Mouse (Mus musculus) CH12.LX (cell line): ENCODE results near the gene Marcksl1. TPM values are rescaled to one million over a fixed set of nuclear protein-coding genes. Genes with fewer than 3 reads are reported as not detected.

Experiments used
- DNase-seq: peaks from one replicate; pipeline ENCODE4 v3.0.0-alpha.2; 2013; ENCODE audit errors: extremely low read depth
- H3K27ac ChIP-seq: 2 replicates; pipeline ENCODE4 v1.5.1; 2012; ENCODE audit warnings: low read depth, mild to moderate bottlenecking, control low read depth, moderate library complexity; ENCODE audit not compliant: insufficient read depth
- H3K27me3 ChIP-seq: replicated peaks from 2 replicates; pipeline ENCODE3; 2012; ENCODE audit warnings: inconsistent platforms
- H3K36me3 ChIP-seq, 2 experiments: replicated peaks in 1 of 2; 2 replicates each; pipeline versions ENCODE3 to v1.6.1; 2012; ENCODE audit warnings: inconsistent platforms in 1 of 2, low read length in 1 of 2, mild to moderate bottlenecking in 1 of 2, mixed read lengths in 1 of 2, moderate library complexity in 1 of 2; ENCODE audit not compliant: control insufficient read depth in 1 of 2, insufficient read depth in 1 of 2
- H3K4me1 ChIP-seq, 2 experiments: 2 replicates each; pipeline ENCODE4 v1.6.1; 2012; ENCODE audit warnings: inconsistent platforms in 1 of 2, moderate library complexity in 1 of 2; ENCODE audit not compliant: insufficient read depth in 2 of 2, control insufficient read depth in 1 of 2
- H3K4me2 ChIP-seq: 2 replicates; pipeline ENCODE4 v1.6.1; 2012; ENCODE audit warnings: low read depth, mild to moderate bottlenecking, control low read depth; ENCODE audit not compliant: poor library complexity, insufficient read depth, severe bottlenecking
- H3K4me3 ChIP-seq, 3 experiments: fragments of 150-350 bp in 1 of 3; sonication (generic) in 1 of 3; replicated peaks in 1 of 3; 2 replicates each; pipeline versions ENCODE3 to v1.5.1; 2011 to 2012; ENCODE audit warnings: low read depth in 2 of 3, low read length in 2 of 3, mild to moderate bottlenecking in 2 of 3, moderate library complexity in 2 of 3, control low read depth in 1 of 3, improper control_type of control experiment in 1 of 3, inconsistent platforms in 1 of 3, mixed read lengths in 1 of 3; ENCODE audit not compliant: poor library complexity in 1 of 3
- H3K79me2 ChIP-seq: replicated peaks from 2 replicates; pipeline ENCODE4 v1.6.1; 2012; ENCODE audit warnings: mild to moderate bottlenecking, moderate library complexity; ENCODE audit not compliant: control insufficient read depth, poor library complexity, insufficient read depth, severe bottlenecking; ENCODE audit errors: extremely low read depth
- H3K9ac ChIP-seq: 2 replicates; pipeline ENCODE4 v1.6.1; 2012; ENCODE audit warnings: low read depth, mild to moderate bottlenecking, control low read depth, moderate library complexity; ENCODE audit not compliant: insufficient read depth
- H3K9me3 ChIP-seq: replicated peaks from 2 replicates; pipeline ENCODE3; 2012; ENCODE audit warnings: low read length, inconsistent platforms, mixed read lengths
- BHLHE40 ChIP-seq: IDR thresholded peaks from 2 replicates; pipeline ENCODE4 v1.6.1; 2011; ENCODE audit warnings: mild to moderate bottlenecking, low read depth, low read length, improper control_type of control experiment
- CHD1 ChIP-seq: IDR thresholded peaks from 2 replicates; pipeline ENCODE4 v1.6.1; 2012; ENCODE audit warnings: low read depth, low read length, improper control_type of control experiment, inconsistent platforms
- CHD2 ChIP-seq: IDR thresholded peaks from 2 replicates; pipeline ENCODE4 v1.6.1; 2011; ENCODE audit warnings: low read length, improper control_type of control experiment
- CTCF ChIP-seq, 2 experiments: IDR thresholded peaks in 1 of 2; conservative IDR thresholded peaks in 1 of 2; 2 replicates each; pipeline ENCODE4 v1.5.1; 2011 to 2012; ENCODE audit warnings: low read depth in 2 of 2, low read length in 2 of 2, improper control_type of control experiment in 1 of 2, inconsistent platforms in 1 of 2, mild to moderate bottlenecking in 1 of 2, moderate library complexity in 1 of 2
- E2F4 ChIP-seq: IDR thresholded peaks from 2 replicates; pipeline ENCODE4 v1.6.1; 2011; ENCODE audit warnings: low read depth, low read length, improper control_type of control experiment; ENCODE audit not compliant: insufficient replicate concordance
- ELF1 ChIP-seq: IDR thresholded peaks from 2 replicates; pipeline ENCODE4 v1.6.1; 2014; ENCODE audit warnings: low read depth, mild to moderate bottlenecking, inconsistent platforms, low read length, improper control_type of control experiment
- EP300 ChIP-seq: IDR thresholded peaks from 2 replicates; pipeline ENCODE4 v1.6.1; 2011; ENCODE audit warnings: low read length, improper control_type of control experiment
- ETS1 ChIP-seq: conservative IDR thresholded peaks from 2 replicates; pipeline ENCODE4 v1.6.1; 2012; ENCODE audit warnings: low read depth, mild to moderate bottlenecking, inconsistent platforms, low read length, improper control_type of control experiment, moderate library complexity
- GABPA ChIP-seq: IDR thresholded peaks from 2 replicates; pipeline ENCODE4 v1.6.1; 2012; ENCODE audit warnings: low read depth, low read length, improper control_type of control experiment, inconsistent platforms; ENCODE audit not compliant: insufficient replicate concordance
- HCFC1 ChIP-seq: IDR thresholded peaks from 2 replicates; pipeline ENCODE4 v1.6.1; 2012; ENCODE audit warnings: low read depth, mild to moderate bottlenecking, inconsistent platforms, low read length, improper control_type of control experiment
- IRF4 ChIP-seq: IDR thresholded peaks from 2 replicates; pipeline ENCODE4 v1.6.1; 2014; ENCODE audit warnings: low read depth, mild to moderate bottlenecking, inconsistent platforms, low read length, improper control_type of control experiment
- JUN ChIP-seq: IDR thresholded peaks from 2 replicates; pipeline ENCODE4 v1.6.1; 2011; ENCODE audit warnings: low read depth, mild to moderate bottlenecking, low read length, improper control_type of control experiment, moderate library complexity; ENCODE audit not compliant: insufficient read depth
- JUND ChIP-seq: conservative IDR thresholded peaks from 2 replicates; pipeline ENCODE4 v1.6.1; 2011; ENCODE audit warnings: low read depth, low read length, improper control_type of control experiment
- KAT2A ChIP-seq: IDR thresholded peaks from 2 replicates; pipeline ENCODE4 v1.6.1; 2012; ENCODE audit warnings: low read length, improper control_type of control experiment, inconsistent platforms; ENCODE audit not compliant: insufficient replicate concordance
- MAFK ChIP-seq: IDR thresholded peaks from 2 replicates; pipeline ENCODE4 v1.6.1; 2011; ENCODE audit warnings: low read length, improper control_type of control experiment; ENCODE audit not compliant: insufficient replicate concordance
- MAX ChIP-seq: IDR thresholded peaks from 2 replicates; pipeline ENCODE4 v1.6.1; 2011; ENCODE audit warnings: low read length, improper control_type of control experiment
- MAZ ChIP-seq: IDR thresholded peaks from 2 replicates; pipeline ENCODE4 v1.6.1; 2012; ENCODE audit warnings: low read depth, mild to moderate bottlenecking, inconsistent platforms, low read length, improper control_type of control experiment, moderate library complexity
- MEF2A ChIP-seq: IDR thresholded peaks from 2 replicates; pipeline ENCODE4 v1.6.1; 2014; ENCODE audit warnings: low read depth, mild to moderate bottlenecking, inconsistent platforms, low read length, improper control_type of control experiment, borderline replicate concordance
- MXI1 ChIP-seq: IDR thresholded peaks from 2 replicates; pipeline ENCODE4 v1.6.1; 2011; ENCODE audit warnings: mild to moderate bottlenecking, low read depth, low read length, improper control_type of control experiment
- MYC ChIP-seq: IDR thresholded peaks from 2 replicates; pipeline ENCODE4 v1.6.1; 2011; ENCODE audit warnings: low read depth, mild to moderate bottlenecking, improper control_type of control experiment, low read length
- NELFE ChIP-seq: IDR thresholded peaks from 2 replicates; pipeline ENCODE4 v1.6.1; 2011; ENCODE audit warnings: low read depth, low read length, improper control_type of control experiment
- NRF1 ChIP-seq: IDR thresholded peaks from 2 replicates; pipeline ENCODE4 v1.6.1; 2014; ENCODE audit warnings: low read depth, mild to moderate bottlenecking, inconsistent platforms, low read length, improper control_type of control experiment, moderate library complexity
- PAX5 ChIP-seq: IDR thresholded peaks from 2 replicates; pipeline ENCODE4 v1.6.1; 2012; ENCODE audit warnings: low read length, inconsistent platforms, mixed read lengths
- POLR2A ChIP-seq: IDR thresholded peaks from 2 replicates; pipeline ENCODE4 v1.6.1; 2011; ENCODE audit warnings: low read depth, mild to moderate bottlenecking, improper control_type of control experiment, low read length
- POLR2AphosphoS2 ChIP-seq: IDR thresholded peaks from 2 replicates; pipeline ENCODE4 v1.6.1; 2011; ENCODE audit warnings: low read depth, low read length, improper control_type of control experiment
- RAD21 ChIP-seq: IDR thresholded peaks from 2 replicates; pipeline ENCODE4 v1.6.1; 2011; ENCODE audit warnings: low read depth, mild to moderate bottlenecking, low read length, improper control_type of control experiment, moderate library complexity
- RCOR1 ChIP-seq: conservative IDR thresholded peaks from 2 replicates; pipeline ENCODE4 v1.6.1; 2012; ENCODE audit warnings: low read depth, mild to moderate bottlenecking, inconsistent platforms, low read length, improper control_type of control experiment
- SIN3A ChIP-seq: IDR thresholded peaks from 2 replicates; pipeline ENCODE4 v1.6.1; 2012; ENCODE audit warnings: low read length, improper control_type of control experiment, inconsistent platforms
- SMC3 ChIP-seq: IDR thresholded peaks from 2 replicates; pipeline ENCODE4 v1.6.1; 2011; ENCODE audit warnings: low read depth, low read length, improper control_type of control experiment
- TBP ChIP-seq: conservative IDR thresholded peaks from 2 replicates; pipeline ENCODE4 v1.6.1; 2011; ENCODE audit warnings: low read depth, low read length, improper control_type of control experiment
- TCF12 ChIP-seq: IDR thresholded peaks from 2 replicates; pipeline ENCODE4 v1.6.1; 2014; ENCODE audit warnings: low read depth, mild to moderate bottlenecking, inconsistent platforms, low read length, improper control_type of control experiment
- UBTF ChIP-seq: IDR thresholded peaks from 2 replicates; pipeline ENCODE4 v1.6.1; 2012; ENCODE audit warnings: low read depth, mild to moderate bottlenecking, inconsistent platforms, low read length, improper control_type of control experiment, moderate library complexity
- USF1 ChIP-seq: IDR thresholded peaks from 2 replicates; pipeline ENCODE4 v1.6.1; 2014; ENCODE audit warnings: low read depth, mild to moderate bottlenecking, inconsistent platforms, low read length, improper control_type of control experiment
- USF2 ChIP-seq: conservative IDR thresholded peaks from 2 replicates; pipeline ENCODE4 v1.6.1; 2011; ENCODE audit warnings: low read depth, low read length, improper control_type of control experiment
- ZC3H11A ChIP-seq: IDR thresholded peaks from 2 replicates; pipeline ENCODE4 v1.6.1; 2012; ENCODE audit warnings: low read depth, mild to moderate bottlenecking, inconsistent platforms, low read length, improper control_type of control experiment
- ZKSCAN1 ChIP-seq: IDR thresholded peaks from 2 replicates; pipeline ENCODE4 v1.6.1; 2012; ENCODE audit warnings: low read depth, inconsistent platforms, low read length, improper control_type of control experiment, borderline replicate concordance
- ZMIZ1 ChIP-seq: IDR thresholded peaks from 2 replicates; pipeline ENCODE4 v1.6.1; 2012; ENCODE audit warnings: low read depth, mild to moderate bottlenecking, inconsistent platforms, low read length, improper control_type of control experiment
- ZNF384 ChIP-seq: IDR thresholded peaks from 2 replicates; pipeline ENCODE4 v1.6.1; 2012; ENCODE audit warnings: low read depth, low read length, improper control_type of control experiment, inconsistent platforms
- dilution Hi-C: fragments of 300-500 bp; cut with MboI; formaldehyde crosslinking; loops from 2 replicates; pipeline ENCODE4 v1.14.3; 2020; ENCODE audit warnings: low sequenced_read_pairs; ENCODE audit not compliant: extremely low pct_unique_long_range_greater_than_20kb, extremely low pct_ligation_motif_present
- in situ Hi-C: fragments of 300-500 bp; cut with MboI; formaldehyde crosslinking; loops from 3 replicates; pipeline ENCODE4 v1.14.3; 2019; ENCODE audit warnings: low sequenced_read_pairs, low pct_ligation_motif_present, low pct_unique_long_range_greater_than_20kb, mixed read lengths
- polyA plus RNA-seq: library from polyadenylated mRNA; unstranded; fragments of >175 nt; gene quantifications from 2 replicates; pipeline ENCODE4 v1.2.1, GENCODE M21; 2012; ENCODE audit warnings: low read depth; ENCODE audit not compliant: insufficient read length
- total RNA-seq, 2 experiments: library from RNA; depleted of rRNA; stranded (reverse); fragments of 300-350 nt in 1 of 2; fragments of >200 nt in 1 of 2; gene quantifications; 2 replicates each; pipeline ENCODE4 v1.2.3; 2012 to 2014

Marcksl1 gene
- total and polyA plus RNA-seq, 3 experiments, result 195 to 423 (median 265) TPM

GRCm38 (mm10) chr4:129541868-129542591, 28.6 kb downstream of the Marcksl1 start:
- dilution Hi-C loops (no loop called here), in situ Hi-C loops (no loop called here)
- Histone ChIP-seq H3K9me3 (no peaks in the 10 kb centered on the region), H3K9ac (peak overlapping the region; percentile 98), H3K36me3 (peaks cover 10 to 33% of the 10 kb centered on the region in 2 experiments), H3K4me3 (peak overlapping the region; percentile 96 to 100 (median 98)), H3K27ac (peak overlapping the region; percentile 67), H3K27me3 (no peaks in the 10 kb centered on the region), H3K4me1 (peaks cover 2 to 42% of the 10 kb centered on the region in 2 experiments; a peak in 2 of 4 replicates), H3K79me2 (peaks cover 53% of the 10 kb centered on the region), H3K4me2 (peak overlapping the region; percentile 98)
- TF ChIP-seq ZMIZ1 (no peak; the same call in 1 of the 2 replicates), MYC (no peak), SMC3 (0 out of 2 replicates have a peak, but pooled peaks have one; percentile 10), CHD2 (peak; percentile 74), ZKSCAN1 (no peak), MAFK (no peak), JUND (no peak), CHD1 (peak; percentile 38; the same call in 1 of the 2 replicates), SIN3A (peak; percentile 65), GABPA (no peak), PAX5 (no peak), KAT2A (no peak), UBTF (no peak), ZNF384 (no peak), TBP (0 out of 2 replicates have a peak, but pooled peaks have one; percentile 25), BHLHE40 (no peak), POLR2A (no peak), MAZ (no peak), RCOR1 (no peak), USF1 (no peak), TCF12 (no peak; the same call in 1 of the 2 replicates), ZC3H11A (no peak), USF2 (no peak), POLR2AphosphoS2 (no peak; the same call in 1 of the 2 replicates), MEF2A (no peak; the same call in 1 of the 2 replicates), RAD21 (no peak; the same call in none of the 2 replicates), MXI1 (peak; percentile 53; the same call in 1 of the 2 replicates), NELFE (no peak), HCFC1 (peak; percentile 25; the same call in 1 of the 2 replicates), EP300 (no peak), CTCF (conservative IDR thresholded peaks at IDR 0.05 in 1 of 2, IDR thresholded peaks at IDR 0.05 in 1 of 2; ENCODE audit: low read depth in 2 of 2, low read length in 2 of 2) (peak in 1 of 2 experiments; percentile 55; a peak in 2 of 4 replicates), NRF1 (no peak), ETS1 (no peak), E2F4 (no peak), ELF1 (peak; percentile 55), MAX (no peak; the same call in 1 of the 2 replicates), JUN (no peak), IRF4 (peak; percentile 32; the same call in 1 of the 2 replicates)
- peak; percentile 61 for DNase-seq
